Mouse (Mus musculus): ENCODE data around the gene Dlgap4. TPM values are rescaled to one million over a fixed set of nuclear protein-coding genes. Genes with fewer than 3 reads are reported as not detected.

Gene Dlgap4
- total RNA-seq, 2 experiments from 2014 or later, result 10.9 to 23.4 TPM

GRCm38 (mm10) chr2:156614661-156615654, 1.5 kb downstream of the Dlgap4 start:
- ATAC-seq (replicated peaks; ENCODE audit: low FRiP score, low TSS enrichment, poor library complexity, severe bottlenecking), result no peak

DNA sequence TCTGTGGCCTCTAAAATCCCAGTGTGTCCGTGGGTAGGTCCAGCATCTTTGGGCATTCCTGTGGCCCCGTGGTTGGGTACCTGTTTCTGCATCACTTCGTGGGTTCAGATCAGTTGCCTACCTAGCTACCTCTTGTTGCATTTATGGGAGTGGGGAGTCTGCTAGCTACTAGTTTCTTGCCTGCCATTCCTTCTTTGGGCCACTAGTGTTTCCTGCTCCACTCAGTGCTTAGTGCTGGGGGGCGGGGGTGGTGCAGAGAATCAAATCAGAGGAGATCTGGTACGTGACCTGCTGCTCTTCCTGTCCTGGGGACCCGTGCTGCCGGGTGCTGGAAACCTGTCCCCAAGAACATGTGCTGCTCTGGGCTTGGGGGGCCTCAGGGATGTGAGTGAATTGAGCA, 3.0 kb downstream of the Dlgap4 start:
- ATAC-seq (replicated peaks; ENCODE audit: low FRiP score, low TSS enrichment, poor library complexity, severe bottlenecking), result 0 out of 2 replicates have a peak, but pooled peaks have one; percentile 21

GRCm38 (mm10) chr2:156617536-156617935, 4.0 kb downstream of the Dlgap4 start:
- ATAC-seq (replicated peaks; ENCODE audit: low FRiP score, low TSS enrichment, poor library complexity, severe bottlenecking), result no peak

DNA sequence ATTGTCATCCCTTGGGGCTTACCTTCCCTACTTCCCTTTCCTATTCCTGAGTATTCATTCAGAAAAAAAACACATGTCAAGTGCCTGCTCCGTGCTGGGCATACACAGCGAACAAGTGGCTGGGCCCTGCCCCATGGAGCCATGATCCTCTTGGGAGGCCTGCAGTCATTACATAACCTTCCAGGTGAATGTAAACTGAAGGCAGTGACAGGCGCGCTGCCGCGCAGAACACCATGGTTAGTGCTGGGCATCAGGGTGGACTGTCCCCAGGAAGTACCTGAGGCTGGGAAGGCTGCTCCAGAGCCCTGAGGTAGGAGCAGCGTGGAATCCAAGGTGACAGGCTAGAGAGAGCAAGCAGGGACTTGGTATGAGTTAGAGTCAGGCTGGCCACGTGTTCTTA, 7.4 kb downstream of the Dlgap4 start:
- ATAC-seq (replicated peaks; ENCODE audit: low FRiP score, low TSS enrichment, poor library complexity, severe bottlenecking), result no peak

DNA sequence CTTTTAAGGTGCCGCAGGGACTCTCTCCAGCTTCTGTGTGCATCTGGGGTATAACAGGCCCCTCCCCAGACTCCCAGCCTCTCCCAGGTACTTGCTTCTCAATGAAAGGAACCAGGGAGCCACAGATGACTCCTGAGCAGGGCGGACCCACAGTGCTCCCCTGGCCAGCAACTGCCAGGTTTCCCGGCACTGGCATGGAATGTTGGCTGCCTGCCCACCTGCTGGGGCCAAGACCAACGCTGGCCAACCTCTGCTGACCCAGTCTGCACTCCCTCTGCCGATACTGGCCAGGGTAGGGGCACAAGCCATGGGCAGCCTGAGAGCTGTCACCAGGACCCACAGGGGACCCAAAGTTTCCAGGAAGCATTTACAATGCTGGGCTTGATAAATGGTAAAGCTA, 7.9 kb downstream of the Dlgap4 start:
- ATAC-seq (replicated peaks; ENCODE audit: low FRiP score, low TSS enrichment, poor library complexity, severe bottlenecking), result no peak

GRCm38 (mm10) chr2:156622192-156622591, 8.7 kb downstream of the Dlgap4 start:
- ATAC-seq (replicated peaks; ENCODE audit: low FRiP score, low TSS enrichment, poor library complexity, severe bottlenecking), result no peak

DNA sequence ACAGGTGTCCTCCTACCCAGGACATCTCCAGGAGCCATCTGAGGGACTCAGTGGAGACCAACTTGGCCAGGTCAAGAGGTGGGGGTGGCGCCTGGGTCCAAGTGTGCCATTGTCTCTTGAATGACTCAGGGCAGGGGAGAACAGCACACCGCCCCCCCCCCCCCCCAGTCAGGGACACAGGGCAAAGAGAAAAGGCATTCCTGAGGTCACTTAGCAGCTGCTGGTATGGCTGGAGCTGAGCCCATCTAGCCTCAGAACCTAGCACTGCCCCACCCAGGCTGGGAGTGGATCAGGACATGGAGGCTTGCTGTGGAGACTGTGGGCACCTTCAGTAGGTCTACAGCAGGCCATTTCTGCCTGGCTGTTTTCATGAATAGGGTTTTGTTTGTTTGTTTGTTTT, 9.7 kb downstream of the Dlgap4 start:
- ATAC-seq (replicated peaks; ENCODE audit: low FRiP score, low TSS enrichment, poor library complexity, severe bottlenecking), result no peak

DNA sequence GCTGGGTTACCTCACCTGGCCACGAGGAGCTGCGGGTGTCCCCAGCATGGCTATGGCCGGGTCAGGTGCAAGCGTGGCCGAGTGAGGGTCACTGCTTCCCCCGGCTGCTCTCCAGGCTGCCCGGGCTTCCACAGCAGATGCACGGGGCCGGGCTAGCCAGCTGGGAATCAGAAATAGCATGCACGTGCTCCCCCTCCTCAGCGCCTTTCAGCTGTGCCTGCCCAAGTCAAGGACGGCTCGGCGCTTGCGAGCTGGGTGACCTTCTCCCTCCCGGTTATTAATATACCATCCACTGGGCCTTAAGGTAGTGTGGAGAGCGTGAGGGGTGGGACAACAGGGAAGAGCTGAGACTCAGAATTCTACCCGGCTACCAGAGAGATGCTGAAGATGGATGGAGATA, 11.8 kb downstream of the Dlgap4 start:
- no peak for ATAC-seq (replicated peaks; ENCODE audit: low FRiP score, low TSS enrichment, poor library complexity, severe bottlenecking)

DNA sequence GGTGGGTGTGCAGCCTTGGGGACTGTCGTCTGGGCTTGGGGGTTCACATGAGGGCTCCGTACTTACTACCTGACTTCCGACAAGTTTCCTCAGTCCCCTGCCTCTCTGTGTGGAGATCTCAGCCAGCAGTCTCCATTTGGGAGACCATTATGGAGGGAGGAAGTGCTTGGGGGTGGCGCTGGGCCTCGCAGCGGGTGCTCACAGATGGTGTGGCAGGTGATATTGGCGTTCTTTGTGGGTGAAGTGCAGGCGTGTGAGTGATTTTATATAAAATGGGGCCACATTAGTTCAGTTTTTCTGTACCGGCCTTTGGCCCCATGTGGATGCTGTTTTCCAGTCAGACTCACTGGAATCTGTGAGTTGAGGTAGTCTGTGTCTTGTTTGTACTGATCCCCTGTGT, 12.6 kb downstream of the Dlgap4 start:
- no peak for ATAC-seq (replicated peaks; ENCODE audit: low FRiP score, low TSS enrichment, poor library complexity, severe bottlenecking)

DNA sequence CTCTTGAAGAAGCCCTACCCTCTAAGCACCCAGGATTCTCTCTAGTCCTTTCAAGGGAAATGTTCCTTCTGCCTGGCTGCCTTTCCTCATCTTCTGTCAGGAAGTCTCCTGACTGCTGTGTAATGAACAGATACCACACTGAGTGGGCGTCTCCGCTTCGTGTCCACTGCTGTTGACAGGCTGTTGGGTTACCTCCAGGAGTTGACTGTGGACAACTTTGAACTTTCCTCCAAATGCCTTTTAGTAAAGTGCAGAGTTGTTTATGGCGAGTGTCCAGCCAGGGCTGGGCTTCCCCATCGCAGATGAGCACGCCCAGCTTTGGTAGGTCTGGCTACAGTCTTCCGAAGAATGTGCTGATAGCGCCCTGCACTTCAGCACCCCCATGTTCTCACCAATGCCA, 13.0 kb downstream of the Dlgap4 start:
- no peak for ATAC-seq (replicated peaks; ENCODE audit: low FRiP score, low TSS enrichment, poor library complexity, severe bottlenecking)

GRCm38 (mm10) chr2:156627917-156628316, 14.4 kb downstream of the Dlgap4 start:
- no peak for ATAC-seq (replicated peaks; ENCODE audit: low FRiP score, low TSS enrichment, poor library complexity, severe bottlenecking)

DNA sequence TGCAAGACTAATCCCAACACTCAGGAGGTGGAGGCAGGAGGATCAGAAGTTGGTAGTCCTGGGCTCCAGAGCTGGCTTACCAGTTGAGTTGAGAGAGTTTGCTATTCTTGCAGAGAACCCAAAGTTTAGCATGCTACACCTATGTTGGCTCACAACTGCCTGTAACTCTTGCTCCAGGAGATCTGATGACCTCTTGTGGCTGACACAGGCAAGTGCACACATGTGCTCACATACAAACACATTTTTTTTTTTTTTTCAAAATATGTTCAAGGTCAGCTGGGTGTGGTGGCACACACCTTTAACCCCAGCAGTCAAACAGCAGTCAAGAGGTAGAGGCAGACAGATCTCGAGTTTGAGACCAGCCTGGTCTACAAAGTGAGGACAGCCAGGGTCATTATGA, 16.8 kb downstream of the Dlgap4 start:
- no peak for ATAC-seq (replicated peaks; ENCODE audit: low FRiP score, low TSS enrichment, poor library complexity, severe bottlenecking)

- no peak for ATAC-seq (replicated peaks; ENCODE audit: low FRiP score, low TSS enrichment, poor library complexity, severe bottlenecking)
Observed at GRCm38 (mm10) chr2:156632721-156633120, 19.2 kb downstream of the Dlgap4 start.

DNA sequence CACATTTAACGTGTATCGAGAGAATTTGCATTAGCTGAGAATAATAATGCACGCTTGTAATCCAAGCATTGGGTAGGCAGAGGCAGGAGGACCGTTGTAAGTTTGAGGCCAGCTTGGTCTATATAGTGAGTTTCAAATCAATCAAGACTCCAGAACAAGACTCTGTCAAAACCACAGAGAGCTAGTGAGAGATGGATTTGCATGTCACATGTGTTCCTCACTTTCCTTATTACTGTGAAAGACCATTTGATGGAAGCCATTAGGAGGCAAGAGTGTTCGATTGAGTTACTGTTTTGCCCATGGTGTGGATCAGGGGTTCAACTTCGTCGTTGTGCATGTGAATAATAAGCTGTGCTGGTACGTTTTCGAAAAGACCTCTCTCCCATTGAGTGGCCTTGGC, 21.6 kb downstream of the Dlgap4 start:
- no peak for ATAC-seq (replicated peaks; ENCODE audit: low FRiP score, low TSS enrichment, poor library complexity, severe bottlenecking)

- no peak for ATAC-seq (replicated peaks; ENCODE audit: low FRiP score, low TSS enrichment, poor library complexity, severe bottlenecking)
Observed at GRCm38 (mm10) chr2:156641141-156641540, 27.6 kb downstream of the Dlgap4 start.

- ATAC-seq (replicated peaks; ENCODE audit: low FRiP score, low TSS enrichment, poor library complexity, severe bottlenecking), result no peak
Observed at GRCm38 (mm10) chr2:156642931-156643330, 29.4 kb downstream of the Dlgap4 start.

DNA sequence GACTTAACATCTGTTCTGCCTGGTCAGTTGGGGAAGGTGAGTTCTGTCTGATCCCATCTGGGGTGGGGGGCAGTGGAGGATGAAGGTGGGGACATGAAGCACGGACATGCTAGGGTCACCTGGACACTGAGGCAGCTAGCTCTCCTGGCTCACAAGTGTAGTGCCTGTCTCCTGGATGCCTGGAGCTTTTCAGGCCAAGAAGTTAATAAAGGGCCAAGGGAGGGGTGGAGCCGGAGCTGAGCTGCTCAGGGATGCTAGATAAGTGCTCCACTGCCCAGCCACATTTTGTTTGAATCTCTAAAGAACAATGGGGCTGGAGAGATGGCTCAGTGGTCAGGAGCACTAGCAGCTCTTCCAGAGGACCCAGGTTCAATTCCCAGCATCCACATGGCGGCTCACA, 29.9 kb downstream of the Dlgap4 start:
- no peak for ATAC-seq (replicated peaks; ENCODE audit: low FRiP score, low TSS enrichment, poor library complexity, severe bottlenecking)

DNA sequence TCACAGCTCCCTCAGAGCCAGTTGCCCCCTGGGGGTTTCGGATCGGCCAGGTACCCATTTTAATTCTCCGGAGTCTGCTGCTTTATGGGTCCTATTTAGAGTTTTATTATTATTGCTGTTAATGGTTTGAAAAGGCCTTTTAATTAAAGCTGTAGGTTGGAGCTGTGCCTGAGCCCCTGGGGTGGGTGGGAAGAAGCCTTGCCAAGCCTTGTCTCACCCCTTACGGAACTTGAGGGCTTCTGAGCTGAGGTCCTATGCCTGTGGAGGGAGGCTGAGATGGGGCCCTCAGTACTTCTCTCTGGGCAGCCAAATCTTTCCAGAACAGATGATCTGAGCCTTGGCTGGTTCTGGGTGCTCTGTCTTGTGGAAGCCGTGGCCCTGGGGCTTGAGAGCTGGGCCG, 31.6 kb downstream of the Dlgap4 start:
- ATAC-seq (replicated peaks; ENCODE audit: low FRiP score, low TSS enrichment, poor library complexity, severe bottlenecking), result no peak

GRCm38 (mm10) chr2:156646877-156647276, 33.4 kb downstream of the Dlgap4 start:
- no peak for ATAC-seq (replicated peaks; ENCODE audit: low FRiP score, low TSS enrichment, poor library complexity, severe bottlenecking)

- no peak for ATAC-seq (replicated peaks; ENCODE audit: low FRiP score, low TSS enrichment, poor library complexity, severe bottlenecking)
Observed at GRCm38 (mm10) chr2:156648042-156648441, 34.5 kb downstream of the Dlgap4 start.

DNA sequence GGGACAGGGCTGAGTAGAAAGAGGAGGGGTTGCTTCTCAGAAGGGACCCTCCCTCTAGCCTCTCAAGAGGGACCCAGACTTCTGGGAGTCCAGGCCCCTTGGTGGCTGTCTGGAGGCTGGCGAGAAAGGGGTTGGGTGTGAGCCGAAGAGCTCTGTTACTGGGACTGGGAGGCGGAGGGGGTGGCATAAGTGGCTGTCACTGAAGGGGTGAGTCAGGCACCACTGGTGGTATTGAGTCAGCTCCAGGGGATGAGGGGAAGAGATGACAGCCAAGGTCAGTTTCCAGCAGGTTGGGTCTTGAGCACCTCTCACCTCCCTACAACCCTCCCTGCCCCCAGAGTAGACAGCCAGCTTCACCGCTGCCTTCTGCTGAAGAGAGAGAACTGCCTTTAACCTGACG, 35.9 kb downstream of the Dlgap4 start:
- no peak for ATAC-seq (replicated peaks; ENCODE audit: low FRiP score, low TSS enrichment, poor library complexity, severe bottlenecking)

Measured in megakaryocyte-erythroid progenitor cell, adult 5-6 weeks (primary cell).